Mouse (Mus musculus): ENCODE results near the gene Adprhl1.

DNA sequence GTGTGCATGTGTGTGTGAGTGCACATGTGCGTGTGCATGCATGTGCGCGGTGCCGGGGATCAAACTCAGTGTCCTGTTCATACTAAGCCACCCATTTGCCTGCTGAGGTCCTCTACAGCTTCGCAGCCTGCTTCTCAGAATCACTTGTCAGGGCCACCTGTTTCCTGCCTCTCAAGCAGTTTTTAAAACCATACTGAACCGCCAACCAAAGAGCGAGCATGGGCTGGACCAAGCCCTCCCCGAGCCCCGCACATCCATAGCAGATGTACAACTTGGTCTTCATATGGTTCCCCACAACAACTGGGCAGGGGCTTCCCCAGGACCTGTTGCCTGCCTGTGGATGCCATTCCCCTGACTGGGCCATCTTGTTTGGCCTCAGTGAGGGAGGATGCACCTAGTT is 13.9 kb downstream of the Adprhl1 start:
- no peak for TF ChIP-seq CTCF (IDR thresholded peaks at IDR 0.05; ENCODE audit: extremely low read depth, insufficient read length, insufficient replicate concordance, low read depth, low read length)
- no peak for TF ChIP-seq POLR2A (IDR thresholded peaks at IDR 0.05; ENCODE audit: low read depth, low read length)
